Mouse (Mus musculus) stomach, postnatal 0 days (tissue): ENCODE measurements around the gene Sorbs2. TPM values are rescaled to one million over a fixed set of nuclear protein-coding genes. Genes with fewer than 3 reads are reported as not detected.
A peak's percentile ranks its signal among the peaks of the same experiment; 100 is the strongest.

Source experiments
- ATAC-seq: fragments of 200-750 bp; cut with Nextera tagmentation; 2 replicates; pipeline ENCODE4 v1.8.0; 2017; ENCODE audit not compliant: low FRiP score, low TSS enrichment
- DNase-seq: peaks from one replicate; pipeline ENCODE4 v3.0.0-alpha.2; 2016; ENCODE audit warnings: low spot score
- H3K27ac ChIP-seq: fragments of 300-500 bp; sonication (generic); replicated peaks from 2 replicates; pipeline ENCODE4 v1.5.1; 2014; ENCODE audit warnings: mild to moderate bottlenecking, control low read depth
- H3K27me3 ChIP-seq: fragments of 300-500 bp; sonication (generic); 2 replicates; pipeline ENCODE4 v1.6.1; 2014; ENCODE audit warnings: low read length; ENCODE audit not compliant: control insufficient read depth, insufficient read depth
- H3K36me3 ChIP-seq: fragments of 300-500 bp; sonication (generic); 2 replicates; pipeline ENCODE4 v1.6.1; 2014; ENCODE audit warnings: low read length, mixed read lengths; ENCODE audit not compliant: control insufficient read depth, insufficient read depth
- H3K4me1 ChIP-seq: fragments of 300-500 bp; sonication (generic); replicated peaks from 2 replicates; pipeline ENCODE4 v1.6.1; 2014; ENCODE audit warnings: antibody characterized with exemption; ENCODE audit not compliant: control insufficient read depth, insufficient read depth
- H3K4me2 ChIP-seq: fragments of 300-500 bp; sonication (generic); replicated peaks from 2 replicates; pipeline ENCODE4 v1.6.1; 2014; ENCODE audit warnings: low read depth, mild to moderate bottlenecking, control low read depth, moderate library complexity
- H3K4me3 ChIP-seq: fragments of 300-500 bp; sonication (generic); 2 replicates; pipeline ENCODE4 v1.5.1; 2014; ENCODE audit warnings: low read depth, low read length, control low read depth
- H3K9ac ChIP-seq: fragments of 300-500 bp; sonication (generic); 2 replicates; pipeline ENCODE4 v1.6.1; 2014; ENCODE audit warnings: mild to moderate bottlenecking, low read length, control low read depth, mixed read lengths
- H3K9me3 ChIP-seq: fragments of 300-500 bp; sonication (generic); 2 replicates; pipeline ENCODE4 v1.6.1; 2016; ENCODE audit warnings: low read length; ENCODE audit not compliant: control insufficient read depth
- CTCF ChIP-seq: IDR thresholded peaks from 2 replicates; pipeline ENCODE4 v1.5.1; 2016; ENCODE audit warnings: antibody characterized with exemption, low read depth, mild to moderate bottlenecking, moderate library complexity
- EP300 ChIP-seq: optimal IDR thresholded peaks from 2 replicates; pipeline ENCODE3; 2016; ENCODE audit warnings: antibody characterized with exemption
- WGBS: fragments of 180-500 bp; shearing (Covaris S2); extraction: QIAGEN DNeasy Blood & Tissue Kit; methylation state at CpG from one replicate; pipeline ENCODE4 v1.1.7; 2014; 5-methylcytosine and 5-hydroxymethylcytosine counted together
- polyA plus RNA-seq: library from polyadenylated mRNA; unstranded; fragments of >200 nt; fragmentation: Nextera tagmentation; extraction: Ambion mirVana; gene quantifications from 2 replicates; pipeline ENCODE4 v1.2.1, GENCODE M21; 2015

Sorbs2 gene
- polyA plus RNA-seq, 1 experiment from 2014 or later: 21.1 TPM

DNA sequence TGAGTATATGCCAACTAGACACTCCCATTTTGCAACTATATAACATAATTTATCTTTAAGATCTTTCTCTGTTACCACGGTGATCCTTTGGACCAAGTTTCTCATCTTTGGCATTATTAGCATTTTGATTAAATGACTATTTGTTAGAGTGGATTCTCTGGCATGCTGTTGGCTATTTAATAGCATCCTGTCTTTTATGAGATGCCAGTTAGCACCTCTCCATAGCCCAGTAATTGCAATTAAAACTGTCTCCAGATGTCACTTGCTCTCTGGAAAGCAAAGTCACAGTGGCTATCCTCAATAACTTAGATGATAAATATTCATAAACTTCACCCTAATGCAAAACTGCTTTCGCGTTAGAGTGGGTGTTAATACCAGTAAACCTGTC, 170.3 kb downstream of the Sorbs2 start:
- ATAC-seq: no peak
- TF ChIP-seq EP300 (no peak), CTCF (no peak)

DNA sequence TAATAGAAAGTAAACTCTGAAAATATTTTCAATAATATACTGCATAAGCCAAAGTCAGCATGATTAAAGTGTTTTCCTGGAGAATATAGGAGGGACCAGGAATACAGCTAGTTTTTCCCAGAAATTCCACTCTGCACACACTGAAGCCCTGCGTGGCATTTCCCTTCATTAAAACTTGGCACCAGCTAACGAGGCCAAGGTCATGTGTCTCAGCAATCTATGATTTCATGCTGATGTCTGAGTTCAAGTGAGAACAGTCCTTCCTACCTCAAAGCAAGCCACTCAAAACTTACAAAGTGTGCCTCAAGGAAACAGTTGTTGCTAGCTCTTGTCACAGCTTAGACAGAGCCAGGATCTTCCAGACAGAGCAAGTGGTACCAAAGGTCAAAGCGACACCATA, 173.6 kb downstream of the Sorbs2 start:
- TF ChIP-seq CTCF: no peak
- no peak for TF ChIP-seq EP300
- no peaks in the 10 kb centered on the region for H3K27me3 ChIP-seq
- no peak overlapping the region for H3K27ac ChIP-seq
- ATAC-seq (no peak), DNase-seq (no peak)
- H3K9ac ChIP-seq: no peak overlapping the region
- WGBS: 59% methylated on average over 3 of the region's 3 CpGs
- H3K9me3 ChIP-seq: no peaks in the 10 kb centered on the region
- H3K4me1 ChIP-seq: no peaks in the 10 kb centered on the region
- H3K4me2 ChIP-seq: no peak overlapping the region
- no peaks in the 10 kb centered on the region for H3K36me3 ChIP-seq
- H3K4me3 ChIP-seq: no peak overlapping the region

More for the DNA sequence above, 170.3 kb downstream of the Sorbs2 start:
- H3K27me3 ChIP-seq: no peaks in the 10 kb centered on the region
- H3K27ac ChIP-seq: no peak overlapping the region
- H3K4me2 ChIP-seq: no peak overlapping the region
- no peaks in the 10 kb centered on the region for H3K36me3 ChIP-seq
- 93% methylated on average over 3 of the region's 3 CpGs for WGBS
- no peak overlapping the region for H3K4me3 ChIP-seq
- no peak for DNase-seq
- no peaks in the 10 kb centered on the region for H3K9me3 ChIP-seq
- H3K9ac ChIP-seq: no peak overlapping the region
- H3K4me1 ChIP-seq: no peaks in the 10 kb centered on the region

DNA sequence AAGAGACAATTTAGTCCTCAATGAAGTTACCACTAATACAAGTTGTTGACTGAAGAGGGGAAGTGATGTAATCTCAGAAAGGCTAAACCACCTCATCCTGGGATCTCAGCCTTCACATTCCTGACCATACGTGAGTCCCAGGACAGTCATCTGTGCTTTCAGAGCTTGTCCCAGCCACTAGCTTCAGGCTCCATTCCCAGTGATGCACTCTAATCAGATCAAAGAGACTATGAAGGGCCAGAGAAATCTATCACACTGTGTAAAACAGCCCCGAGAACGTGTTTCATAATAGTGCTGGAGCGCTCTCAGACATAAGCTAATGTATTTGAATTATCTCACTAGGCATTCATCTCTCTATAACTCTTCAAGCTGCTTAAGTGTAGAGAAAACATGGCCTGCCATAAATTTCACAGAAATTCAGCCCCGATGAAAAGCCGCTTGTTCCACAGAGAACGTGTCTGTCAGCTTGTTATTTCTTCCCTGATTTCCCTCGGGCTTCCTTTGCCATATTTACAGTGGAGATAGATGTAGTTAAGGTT, 175.3 kb downstream of the Sorbs2 start:
- H3K36me3 ChIP-seq: no peaks in the 10 kb centered on the region
- H3K9ac ChIP-seq: no peak overlapping the region
- ATAC-seq: no peak
- no peaks in the 10 kb centered on the region for H3K4me1 ChIP-seq
- no peaks in the 10 kb centered on the region for H3K9me3 ChIP-seq
- H3K27me3 ChIP-seq: no peaks in the 10 kb centered on the region
- H3K4me3 ChIP-seq: no peak overlapping the region
- no peak for DNase-seq
- H3K27ac ChIP-seq: no peak overlapping the region
- TF ChIP-seq CTCF (no peak), EP300 (no peak)
- H3K4me2 ChIP-seq: no peak overlapping the region
- 54% methylated on average over 8 of the region's 8 CpGs for WGBS

DNA sequence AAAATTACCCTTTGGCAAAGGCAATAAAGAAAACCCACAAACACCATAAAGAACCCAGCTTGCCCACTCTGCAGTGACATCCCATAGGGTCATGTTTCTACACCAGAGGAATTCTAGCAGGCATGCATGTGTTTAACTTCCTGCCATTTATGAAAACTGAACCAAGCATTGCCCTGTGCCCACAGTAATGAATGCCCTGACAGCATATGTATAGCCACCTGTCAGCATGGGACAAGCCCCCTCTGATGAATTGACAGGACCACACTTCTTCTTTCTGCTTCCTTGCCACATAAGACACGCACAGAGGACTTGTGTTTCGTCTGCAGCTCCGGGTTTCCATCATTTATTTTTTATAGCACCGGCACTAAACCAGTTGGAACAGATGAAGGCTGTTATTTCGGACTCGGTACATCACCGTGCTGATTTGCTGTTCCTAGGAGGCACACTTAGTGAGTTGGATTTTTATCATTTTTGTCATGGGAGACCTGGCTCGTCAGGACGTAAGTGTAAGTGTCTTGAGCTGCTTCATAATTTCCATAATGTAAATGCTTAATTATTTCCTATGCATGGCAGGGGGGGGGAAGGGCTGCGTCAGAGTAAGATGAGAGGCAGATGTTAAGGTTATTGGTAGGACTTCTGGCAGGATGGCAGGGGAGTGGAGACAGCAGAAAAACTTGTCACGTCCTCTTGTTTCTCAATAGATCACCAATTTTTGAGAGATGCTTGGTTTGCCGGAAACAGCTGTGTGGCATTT, 180.5 kb downstream of the Sorbs2 start:
- H3K27ac ChIP-seq: no peak overlapping the region
- DNase-seq (no peak), ATAC-seq (no peak)
- no peak for TF ChIP-seq CTCF
- no peak for TF ChIP-seq EP300
- no peaks in the 10 kb centered on the region for H3K27me3 ChIP-seq
- no peak overlapping the region for H3K9ac ChIP-seq
- no peaks in the 10 kb centered on the region for H3K4me1 ChIP-seq
- 59% methylated on average over 12 of the region's 12 CpGs for WGBS
- H3K36me3 ChIP-seq: no peaks in the 10 kb centered on the region
- H3K9me3 ChIP-seq: no peaks in the 10 kb centered on the region
- H3K4me2 ChIP-seq: no peak overlapping the region
- H3K4me3 ChIP-seq: no peak overlapping the region

DNA sequence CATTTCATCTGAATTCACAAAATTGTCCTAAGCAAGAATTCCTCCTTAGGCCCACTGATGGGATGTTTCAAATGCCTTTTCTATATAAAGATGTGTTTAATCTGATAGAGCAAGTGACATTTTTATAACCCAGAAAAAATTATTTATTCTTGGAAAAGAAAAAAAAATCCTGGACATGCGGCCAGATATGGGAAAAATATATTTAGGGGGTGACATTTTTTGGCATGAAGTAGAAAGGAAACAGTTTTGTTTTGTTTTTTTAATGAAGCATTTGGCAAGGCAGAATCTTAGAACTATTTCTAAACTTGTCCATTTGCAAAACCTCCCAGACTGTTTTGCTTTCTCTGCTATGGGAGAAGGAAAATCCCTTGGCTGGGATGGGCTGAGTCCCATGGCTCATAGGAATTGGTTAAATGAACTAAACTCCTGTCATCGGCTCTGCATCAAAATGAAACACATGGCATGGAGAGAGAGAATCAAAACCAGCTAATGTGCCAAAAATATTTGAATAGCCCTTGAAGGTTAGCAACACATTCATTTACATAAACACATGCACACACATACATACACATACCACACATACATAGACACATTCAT, 182.1 kb downstream of the Sorbs2 start:
- ATAC-seq (no peak), DNase-seq (no peak)
- Histone ChIP-seq H3K27me3 (no peaks in the 10 kb centered on the region), H3K4me3 (no peak overlapping the region), H3K4me2 (no peak overlapping the region), H3K27ac (no peak overlapping the region), H3K9me3 (no peaks in the 10 kb centered on the region), H3K36me3 (no peaks in the 10 kb centered on the region), H3K9ac (no peak overlapping the region), H3K4me1 (no peaks in the 10 kb centered on the region)
- TF ChIP-seq CTCF (no peak), EP300 (peak; percentile 69)
- 52% methylated on average over 2 of the region's 2 CpGs for WGBS

DNA sequence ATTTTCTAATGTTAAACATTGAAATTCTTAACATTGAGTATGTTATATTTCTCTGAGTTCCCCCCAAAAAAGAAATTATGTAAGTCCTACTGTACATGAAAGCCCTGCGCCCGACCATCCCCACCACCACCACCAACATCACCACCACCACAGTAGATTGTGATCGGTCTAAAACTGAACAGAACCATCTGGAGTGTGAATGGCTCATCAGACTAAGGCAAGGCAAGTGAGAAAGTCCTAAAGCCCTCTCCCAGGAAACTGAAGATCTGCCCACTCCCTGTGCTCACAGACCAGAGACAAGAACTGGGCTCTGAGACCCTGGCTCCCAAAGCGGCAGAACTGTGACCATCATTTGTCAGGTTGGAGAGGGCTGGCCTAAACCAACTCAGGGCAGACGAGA, 192.5 kb downstream of the Sorbs2 start:
- Histone ChIP-seq H3K9ac (no peak overlapping the region), H3K4me2 (no peak overlapping the region), H3K9me3 (no peaks in the 10 kb centered on the region), H3K27ac (no peak overlapping the region), H3K27me3 (no peaks in the 10 kb centered on the region), H3K4me1 (no peaks in the 10 kb centered on the region), H3K36me3 (no peaks in the 10 kb centered on the region), H3K4me3 (no peak overlapping the region)
- TF ChIP-seq EP300: no peak
- TF ChIP-seq CTCF: no peak
- ATAC-seq: no peak
- no peak for DNase-seq
- WGBS: 87% methylated on average over 5 of the region's 5 CpGs
